Mouse (Mus musculus) adrenal gland (tissue): ENCODE results near the gene Ccdc40.
"Not testable (repeated sequence)": the region's sequence is repeated elsewhere in the genome, so short reads cannot be mapped to it uniquely, and the experiment has no call there.

Experiments used
- intact Hi-C: fragments of 180-260 bp; cut with DNase I; formaldehyde crosslinking; loops from one replicate; pipeline ENCODE4 v1.15.1; 2025

The Ccdc40 gene

DNA sequence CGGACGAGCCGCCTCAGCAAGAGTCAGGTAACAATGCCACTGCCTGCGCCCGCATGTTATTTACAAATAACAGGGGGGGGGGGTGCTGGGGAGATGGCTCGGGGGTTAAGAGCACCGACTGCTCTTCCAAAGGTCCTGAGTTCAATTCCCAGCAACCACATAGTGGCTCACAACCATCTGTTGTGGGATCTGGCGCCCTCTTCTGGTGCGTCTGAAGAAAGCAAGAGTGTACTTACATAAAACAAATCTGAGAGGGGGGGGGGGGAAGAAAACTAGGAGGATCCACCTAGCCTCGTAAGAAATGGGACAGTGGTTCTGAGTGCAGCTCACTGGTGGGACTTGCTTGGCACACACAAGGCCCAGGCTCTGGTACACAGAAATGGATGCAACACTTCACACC is 6.4 kb downstream of the Ccdc40 start:
- intact Hi-C loops: no loop called here

DNA sequence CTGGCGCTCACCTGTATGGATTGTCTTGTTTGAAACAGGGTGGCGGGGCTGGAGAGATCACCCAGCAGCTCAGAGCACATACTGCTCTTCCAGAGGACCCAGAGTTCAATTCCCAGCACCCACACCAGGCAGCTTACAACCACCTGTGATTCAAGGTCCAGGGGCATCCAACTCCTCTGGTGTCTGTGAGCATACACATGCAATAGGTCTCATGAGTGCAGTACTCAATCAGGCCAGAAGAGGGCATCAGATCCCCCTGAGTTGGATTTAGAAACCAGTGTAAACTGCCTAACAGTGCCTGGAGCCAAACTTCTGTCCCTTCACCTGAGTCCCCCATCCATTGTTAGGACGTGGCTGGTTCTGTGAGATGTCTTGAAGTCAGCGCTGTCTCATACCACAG is 7.2 kb downstream of the Ccdc40 start:
- intact Hi-C loops: no loop called here

DNA sequence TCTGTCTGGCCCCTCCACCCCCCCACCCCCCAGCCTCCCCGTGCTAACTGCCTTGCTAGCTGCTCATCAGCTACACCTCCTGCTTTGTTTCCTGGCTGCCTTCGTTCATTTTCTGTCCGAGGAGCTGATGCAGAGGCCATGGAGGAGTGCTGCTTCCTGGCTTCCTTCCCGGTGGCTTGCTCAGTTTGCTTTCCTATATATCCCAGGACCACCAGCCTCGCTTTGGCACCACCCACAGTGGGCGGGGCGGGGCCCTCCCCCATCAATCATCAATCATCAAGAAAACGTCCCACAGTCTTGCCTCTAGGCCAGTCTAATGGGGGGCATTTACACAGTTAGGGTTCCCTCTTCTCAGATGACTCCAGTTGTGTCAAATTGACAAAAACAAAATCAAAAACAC is 8.0 kb downstream of the Ccdc40 start:
- intact Hi-C loops: no loop called here

DNA sequence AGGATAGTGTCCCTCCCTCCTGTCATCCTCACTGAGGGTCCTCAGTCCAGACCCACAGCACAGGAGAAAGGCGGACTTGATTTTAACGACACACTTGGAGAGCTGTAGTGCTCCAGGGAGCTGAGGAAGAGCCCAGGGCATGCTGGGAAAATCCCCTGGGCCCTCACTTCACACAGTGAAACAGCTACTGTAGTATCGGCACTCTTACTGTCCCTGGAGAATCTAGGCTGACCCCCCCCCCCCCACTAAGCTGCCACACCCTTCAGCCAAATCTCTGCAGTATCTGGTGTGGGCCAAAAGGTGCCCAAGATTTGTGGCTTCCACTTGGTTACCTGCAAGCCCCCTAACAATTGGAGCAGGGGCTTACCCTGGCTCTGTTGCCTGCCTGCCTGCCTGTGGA is 8.6 kb downstream of the Ccdc40 start:
- intact Hi-C loops: no loop called here

DNA sequence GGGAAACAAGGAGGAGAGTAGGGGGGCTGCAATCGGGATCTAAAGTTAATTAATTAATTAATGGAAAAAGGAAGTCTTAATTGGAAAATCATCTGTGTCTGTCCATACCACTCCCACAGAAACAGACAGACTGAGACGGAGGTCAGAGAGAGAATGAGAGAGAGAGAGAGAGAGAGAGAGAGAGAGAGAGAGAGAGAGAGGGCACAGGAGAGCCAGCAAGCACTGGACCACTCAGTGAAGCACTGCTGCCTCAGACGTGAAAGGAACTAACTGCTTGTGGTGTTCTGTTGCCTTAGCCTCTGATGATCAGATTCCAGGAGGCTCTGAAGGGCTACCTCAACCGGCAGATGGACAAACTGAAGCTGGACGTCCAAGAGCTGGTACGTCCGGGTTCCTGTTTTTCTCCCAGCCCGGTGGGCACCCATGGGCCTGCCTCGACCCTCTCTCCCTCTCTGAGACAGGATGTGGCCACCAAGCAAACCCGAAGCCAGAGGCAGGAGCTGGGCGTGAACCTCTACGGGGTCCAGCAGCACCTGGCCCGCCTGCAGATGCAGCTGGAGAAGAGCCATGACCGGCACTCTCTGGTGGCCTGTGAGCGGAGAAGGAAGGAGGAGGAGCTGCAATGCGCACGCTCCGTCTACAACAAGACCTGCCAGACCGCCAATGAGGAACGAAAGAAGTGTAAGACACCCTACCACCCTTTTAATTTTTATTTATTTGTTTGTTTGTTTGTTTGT is 9.4 kb downstream of the Ccdc40 start:
- intact Hi-C loops: no loop called here

DNA sequence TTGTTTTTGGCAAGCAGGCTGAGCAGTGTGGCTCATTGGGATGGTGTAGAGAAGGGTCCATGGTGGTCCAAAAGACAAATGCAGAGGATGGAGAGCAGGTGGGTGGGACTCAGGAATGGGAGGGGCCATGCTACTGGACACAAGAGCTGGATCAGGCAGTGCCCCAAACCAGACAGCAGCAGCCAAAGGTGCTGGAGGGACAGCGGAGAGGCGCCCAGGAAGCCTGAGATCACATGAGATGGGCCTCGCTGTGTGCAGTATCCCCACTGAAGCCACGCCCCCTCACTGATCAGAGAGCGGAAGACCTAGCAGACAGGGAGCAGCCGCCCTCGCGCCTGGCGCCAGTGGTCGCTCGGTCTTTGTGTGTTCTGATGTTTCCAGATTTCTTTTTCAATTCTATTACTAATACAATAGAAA is 9.9 kb downstream of the Ccdc40 start:
- intact Hi-C loops: no loop called here

DNA sequence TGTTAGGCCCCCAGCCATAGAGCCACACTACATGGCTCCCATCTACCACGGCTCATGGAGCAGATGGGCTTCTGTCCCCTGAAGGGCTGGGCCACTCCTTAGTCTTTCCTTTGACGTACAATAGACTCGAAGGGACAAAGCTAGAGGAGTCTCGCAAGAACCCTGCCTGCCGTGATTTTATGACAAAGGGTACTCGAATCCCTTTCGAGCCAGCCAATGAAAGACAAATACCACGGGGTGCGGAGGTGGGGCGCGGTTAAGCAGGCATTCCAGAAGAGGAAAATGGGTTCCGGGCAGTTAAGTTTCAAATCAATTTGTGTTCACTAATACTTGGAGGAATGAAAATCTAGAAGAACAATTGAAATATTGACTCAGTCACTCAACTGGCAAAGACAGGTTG is 11.1 kb downstream of the Ccdc40 start:
- intact Hi-C loops: no loop called here

DNA sequence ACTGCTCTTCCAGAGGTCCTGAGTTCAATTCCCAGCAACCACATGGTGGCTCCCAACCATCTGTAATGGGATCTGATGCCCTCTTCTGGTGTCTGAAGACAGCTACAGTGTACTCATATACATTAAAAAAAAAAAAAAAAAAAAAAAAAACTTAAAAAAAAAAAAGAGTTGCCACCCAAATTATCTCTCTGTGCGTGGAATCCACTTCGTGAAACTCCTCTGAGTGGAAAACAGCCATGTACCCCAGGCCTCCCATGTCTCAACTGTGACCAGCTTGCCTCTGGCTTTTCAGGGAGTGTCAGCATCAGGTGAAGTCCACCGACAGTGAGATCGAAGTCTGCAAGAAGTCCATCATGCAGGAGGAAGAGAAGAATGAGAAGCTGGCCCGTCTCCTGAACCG is 17.2 kb downstream of the Ccdc40 start:
- intact Hi-C loops: not testable (repeated sequence)

DNA sequence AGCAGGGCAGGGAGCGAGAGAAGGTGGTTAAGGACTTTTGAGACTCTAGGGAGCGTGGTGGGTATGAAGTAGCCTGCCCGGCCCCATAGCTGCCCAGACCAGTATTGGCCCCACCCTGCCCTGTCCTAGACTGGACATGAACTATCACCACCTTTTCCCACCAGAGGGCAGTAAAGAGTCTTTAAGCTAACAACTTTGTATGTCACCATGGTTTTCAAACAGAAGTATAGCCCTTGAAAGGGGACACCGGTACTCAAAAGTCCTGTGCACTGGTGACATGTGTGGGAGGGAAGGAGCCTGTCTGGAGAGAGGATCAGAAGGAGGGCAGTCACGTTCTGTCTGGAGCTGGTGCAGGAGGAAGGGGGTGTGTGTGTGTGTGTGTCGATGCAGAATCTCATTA is 20.6 kb downstream of the Ccdc40 start:
- intact Hi-C loops: no loop called here

DNA sequence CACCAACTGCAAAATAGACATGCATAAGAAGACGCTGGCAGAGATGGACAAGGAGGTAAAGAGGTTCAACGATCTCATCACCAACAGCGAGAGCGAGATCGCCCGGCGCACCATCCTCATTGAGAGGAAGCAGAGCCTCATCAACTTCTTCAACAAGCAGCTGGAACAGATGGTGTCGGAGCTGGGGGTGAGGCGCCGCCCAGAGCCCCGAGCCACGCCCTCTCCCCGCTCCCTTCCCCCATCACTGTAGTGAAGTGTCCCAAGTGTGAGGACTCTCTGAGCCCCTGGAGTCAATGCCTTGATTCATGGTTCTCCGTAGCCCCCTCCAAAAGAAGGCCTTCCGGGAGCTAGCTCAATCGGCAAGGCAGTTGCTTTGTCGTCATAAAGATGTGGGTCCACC is 22.6 kb downstream of the Ccdc40 start:
- intact Hi-C loops: no loop called here

DNA sequence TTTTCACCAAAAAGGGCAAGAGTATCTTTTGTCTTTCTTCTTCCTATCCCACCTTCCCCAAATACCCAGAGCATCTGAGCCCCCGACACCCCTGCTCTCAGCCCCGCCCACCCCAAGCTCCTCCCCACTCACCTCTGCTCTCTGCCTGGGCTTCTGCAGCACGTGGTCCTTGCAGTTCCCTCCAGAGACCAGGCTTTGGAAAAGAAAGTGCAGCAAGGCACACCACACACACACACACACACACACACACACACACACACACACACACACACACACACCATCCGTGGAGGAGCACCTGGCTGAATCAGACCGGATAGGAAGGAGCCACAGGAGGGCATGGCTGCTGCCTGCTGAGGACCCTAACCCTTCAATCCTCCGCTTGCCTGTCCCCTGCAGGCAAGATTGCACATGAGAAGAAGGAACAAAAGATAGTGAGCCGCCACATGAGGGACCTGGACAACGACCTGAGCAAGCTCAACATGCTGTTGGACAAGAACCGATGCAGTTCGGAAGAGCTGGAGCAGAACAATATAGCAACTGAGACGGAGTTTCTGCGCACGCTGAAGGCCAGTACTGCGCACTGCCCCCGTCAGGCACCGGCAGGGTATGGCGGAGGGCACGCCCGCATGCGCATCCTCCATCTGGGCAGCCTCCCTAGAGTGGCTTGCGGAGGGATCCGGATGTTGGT is 24.6 kb downstream of the Ccdc40 start:
- intact Hi-C loops: no loop called here

DNA sequence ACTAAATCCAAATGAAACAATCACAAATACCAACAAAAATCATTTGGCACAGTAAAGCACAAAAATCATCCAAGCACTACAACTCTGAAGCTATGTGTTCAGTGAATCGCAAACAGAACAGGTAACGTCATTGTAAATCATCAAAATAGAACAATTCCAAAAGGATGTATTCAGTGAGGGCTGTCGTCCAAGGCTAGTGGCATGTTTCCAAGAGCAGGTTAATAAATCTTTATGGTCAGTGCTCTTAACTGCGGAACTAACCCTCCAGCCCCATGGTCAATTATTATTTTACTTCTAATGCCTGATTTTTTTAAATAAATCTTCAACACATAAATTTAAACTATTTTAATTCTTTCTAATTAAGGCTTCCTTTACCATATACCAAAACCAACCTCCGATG is 28.2 kb downstream of the Ccdc40 start:
- intact Hi-C loops: not testable (repeated sequence)

DNA sequence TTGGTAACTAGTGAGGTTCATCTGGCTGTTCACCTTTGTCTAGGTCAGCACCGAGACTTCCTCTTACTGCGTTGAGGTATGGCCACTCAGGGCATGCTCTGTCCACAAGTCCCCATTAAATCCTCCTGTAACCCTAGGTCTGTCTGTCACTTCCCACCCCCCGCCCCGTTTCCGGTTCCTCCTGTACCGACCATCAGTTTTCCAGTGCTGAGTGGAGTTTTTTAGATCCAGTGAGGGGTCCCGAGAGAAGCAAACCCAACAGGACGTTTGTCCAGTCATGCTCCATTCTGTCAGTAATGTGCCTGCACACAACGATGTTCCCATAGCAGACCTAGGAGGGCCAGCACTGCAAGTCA is 29.8 kb downstream of the Ccdc40 start:
- intact Hi-C loops: no loop called here

DNA sequence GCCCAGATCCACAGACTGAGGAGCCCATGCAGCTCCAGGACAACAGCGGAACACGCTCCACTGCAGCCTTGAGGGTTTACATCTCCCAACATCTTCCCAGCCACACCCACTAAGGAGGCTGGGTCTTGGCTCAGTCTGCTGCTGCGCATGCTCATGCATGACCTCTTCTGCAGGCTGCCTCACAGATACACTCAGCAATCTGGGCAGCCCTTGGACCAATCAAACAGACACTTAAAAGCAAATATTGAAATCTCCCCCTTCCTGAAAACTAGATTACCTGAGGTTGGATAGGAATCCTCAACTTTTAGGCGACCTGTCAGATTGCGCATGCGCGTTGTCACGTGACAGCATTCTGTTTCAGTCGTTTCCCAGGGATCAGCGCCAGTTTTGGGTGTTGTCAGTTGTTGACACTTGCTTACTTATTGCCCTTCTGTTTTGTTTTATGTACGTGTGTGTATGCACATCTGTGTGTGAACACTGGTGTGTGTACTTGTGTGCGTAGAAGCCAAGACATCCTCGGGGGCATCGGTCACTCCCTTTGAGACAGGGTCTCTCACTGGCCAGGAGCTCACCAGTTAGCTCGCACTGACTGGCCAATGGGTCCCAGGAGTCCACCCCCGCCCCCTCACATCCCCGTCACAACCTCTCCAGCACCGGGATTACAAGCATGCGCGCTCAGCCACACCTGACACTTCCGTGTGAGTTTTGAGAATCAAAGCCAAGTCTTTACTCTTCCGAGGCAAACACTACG is 30.4 kb downstream of the Ccdc40 start:
- intact Hi-C loops: no loop called here

DNA sequence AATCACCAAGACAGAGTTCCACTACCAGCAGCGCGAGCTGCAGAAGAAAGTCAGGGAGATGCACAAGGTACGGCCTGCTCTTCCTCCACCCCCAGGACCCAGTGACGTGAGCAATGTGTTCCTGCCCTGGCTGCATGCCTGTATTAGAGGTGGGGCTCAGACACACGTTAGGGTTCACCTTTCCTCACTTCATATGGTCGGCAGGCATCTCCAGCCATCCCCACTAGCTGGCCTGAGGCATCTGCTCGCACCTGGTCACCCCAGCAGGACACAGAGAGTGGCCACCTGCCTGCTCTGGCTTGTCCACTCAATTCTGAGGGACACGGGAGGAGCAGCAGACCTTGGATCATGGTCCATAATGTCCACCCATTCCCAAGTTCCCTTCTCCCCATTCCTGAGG is 31.6 kb downstream of the Ccdc40 start:
- intact Hi-C loops: no loop called here

DNA sequence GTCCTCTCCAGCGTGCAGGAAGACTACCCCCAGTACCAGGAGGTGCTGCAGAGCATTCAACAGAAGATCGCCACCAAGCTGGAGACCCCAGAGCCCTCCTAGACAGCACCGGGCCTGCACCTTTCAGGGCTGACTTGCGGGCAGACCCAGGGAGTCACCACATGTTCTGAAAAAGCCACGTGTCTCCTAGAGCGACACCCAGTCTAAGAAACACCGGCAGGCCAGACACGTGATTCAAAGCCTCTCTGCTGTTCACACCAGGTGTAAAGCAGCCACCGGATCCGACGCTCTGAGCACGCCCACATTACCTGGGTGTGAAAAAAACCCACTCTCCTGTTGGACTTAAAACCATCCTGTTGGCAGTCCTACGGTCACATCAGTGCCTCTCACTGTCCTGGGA is 36.0 kb downstream of the Ccdc40 start:
- intact Hi-C loops: no loop called here

DNA sequence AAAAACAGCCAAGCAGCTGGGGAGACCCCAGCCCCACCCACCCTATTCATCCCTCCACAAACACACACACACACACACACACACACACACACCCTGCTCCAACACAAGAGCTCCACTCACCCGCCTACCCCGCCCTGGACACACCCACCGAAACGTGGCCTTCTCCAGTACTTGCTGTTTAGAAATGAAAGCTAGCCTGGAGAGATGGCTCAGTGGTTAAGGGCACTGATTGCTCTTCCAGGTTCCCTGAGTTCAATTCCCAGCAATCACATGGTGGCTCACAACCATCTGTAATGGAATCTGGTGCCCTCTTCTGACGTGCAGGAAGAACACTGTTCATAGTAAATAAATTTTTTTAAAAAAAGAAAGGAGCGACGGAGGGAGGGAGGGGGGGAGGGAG is 37.4 kb downstream of the Ccdc40 start:
- intact Hi-C loops: no loop called here

DNA sequence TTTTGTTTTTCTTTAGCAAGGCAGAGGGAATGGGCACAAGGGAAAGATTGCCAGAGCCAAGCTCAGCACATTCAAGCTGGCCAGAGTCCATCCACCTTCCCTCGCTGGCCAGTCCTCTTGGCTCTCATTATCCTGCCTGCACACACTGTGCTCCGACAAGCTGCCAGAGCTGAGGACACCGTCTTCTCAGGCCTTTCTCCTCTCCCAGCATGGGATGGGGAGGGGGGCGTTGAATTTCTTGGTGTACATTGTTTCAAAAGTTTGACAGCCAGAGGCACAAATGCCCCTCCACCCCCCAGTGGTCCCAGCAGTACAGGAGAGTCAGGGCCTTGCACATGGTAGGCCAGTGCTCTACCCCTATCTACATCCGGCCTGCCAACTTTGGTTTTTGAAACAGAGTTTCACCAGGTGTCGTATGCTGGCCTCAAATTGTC is 38.9 kb downstream of the Ccdc40 start:
- intact Hi-C loops: no loop called here

DNA sequence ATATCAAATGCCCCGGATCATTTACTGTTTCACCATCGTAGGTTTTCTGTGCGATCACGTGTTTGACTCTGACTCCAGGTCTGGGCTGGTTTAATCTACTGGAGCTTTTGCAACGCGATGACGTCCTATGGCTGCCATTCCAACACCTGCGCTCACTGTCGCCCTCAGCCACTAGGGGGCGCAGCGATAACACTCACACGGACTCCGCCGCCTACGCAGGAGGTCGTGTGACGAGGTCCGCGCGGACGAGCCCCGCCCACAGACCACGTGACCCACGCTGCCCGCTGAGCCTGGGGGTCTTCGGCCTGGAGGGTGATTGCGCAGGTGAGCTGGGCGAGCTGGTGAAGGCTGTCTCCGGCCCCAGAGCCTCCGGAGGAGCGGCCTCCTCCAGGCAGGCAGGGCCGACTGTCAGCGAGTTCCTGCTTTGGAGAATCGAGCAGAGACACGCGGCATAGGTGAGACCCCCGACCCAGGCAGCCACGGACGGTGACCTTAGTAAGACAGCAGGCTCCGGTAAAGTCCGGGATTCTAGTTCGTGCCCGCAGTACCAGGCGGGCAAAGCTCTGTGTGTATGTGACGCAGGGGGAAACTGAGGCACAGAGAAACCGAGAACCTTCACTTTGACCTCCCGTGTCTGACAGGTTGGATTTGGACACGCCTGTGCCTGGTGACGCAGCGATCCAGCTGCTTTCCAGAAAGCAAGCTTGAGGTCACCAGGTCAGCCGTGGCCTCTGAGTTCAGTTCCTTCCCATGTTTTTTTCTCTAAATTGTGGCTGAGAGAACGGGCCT is 39.6 kb downstream of the Ccdc40 start, which contains the start of gene Gaa:
Gene Gaa (plus strand): TSS at position 120 of the 789 bp plus-strand sequence.
- intact Hi-C loops: no loop called here

DNA sequence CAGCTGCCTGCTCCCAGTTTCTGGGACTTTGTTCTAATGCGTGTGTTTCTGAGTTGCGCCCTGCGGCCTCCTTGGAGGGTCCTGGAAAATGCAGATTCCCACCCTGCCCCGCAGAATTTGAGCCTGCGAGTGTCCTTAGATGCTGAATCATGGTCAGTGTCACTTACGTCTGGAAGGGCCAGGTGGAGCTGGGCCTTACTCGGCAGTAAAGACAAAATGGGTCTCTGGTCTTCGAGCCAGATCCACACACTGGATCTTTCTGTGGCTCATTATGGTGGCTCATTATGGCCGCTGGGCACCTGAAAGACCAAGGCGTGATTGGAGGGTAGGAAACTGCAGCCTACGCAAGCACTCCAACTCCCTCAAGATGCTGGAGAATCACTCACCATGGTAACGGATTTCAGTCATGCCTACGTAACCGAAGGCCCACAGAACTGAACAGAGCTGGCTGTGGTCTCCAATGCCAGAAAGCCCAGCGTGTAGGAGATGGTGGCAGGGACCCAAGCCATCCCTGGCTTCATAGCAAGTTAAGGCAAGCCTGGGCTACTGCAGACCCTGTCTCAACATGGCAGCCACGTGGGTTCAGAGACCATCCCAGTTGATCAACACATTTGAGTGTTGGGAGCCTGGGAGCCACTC is 40.3 kb downstream of the Ccdc40 start:
- intact Hi-C loops: no loop called here

DNA sequence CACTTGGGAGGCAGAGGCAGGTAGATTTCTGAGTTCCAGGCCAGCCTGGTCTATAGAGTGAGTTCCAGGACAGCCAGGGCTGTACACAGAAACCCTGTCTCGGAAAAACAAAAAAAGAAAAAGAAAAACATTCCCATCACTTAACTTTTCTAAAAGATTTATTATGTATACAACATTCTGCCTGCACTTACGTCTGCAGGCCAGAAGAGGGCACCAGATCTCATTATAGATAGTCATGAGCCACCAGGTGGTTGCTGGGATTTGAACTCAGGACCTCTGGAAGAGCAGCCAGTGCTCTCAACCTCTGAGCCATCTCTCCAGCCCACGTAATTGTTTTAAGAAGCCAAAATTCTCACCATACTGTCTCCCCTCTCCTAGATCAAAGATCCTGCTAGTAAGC is 44.1 kb downstream of the Ccdc40 start:
- intact Hi-C loops: not testable (repeated sequence)
